Comparison of ENCODE assay signal across 10 mouse cellular contexts in genomic region chr19:7226511-7226914, GRCm38 (mm10). TPM values are rescaled to one million over a fixed set of nuclear protein-coding genes. Genes with fewer than 3 reads are reported as not detected.
DNase-seq lines count a peak whose midpoint lies in the region; ATAC-seq and TF ChIP-seq lines count a peak whose summit lies in the region.
"Had no signal": no experiment of that assay in that cellular context is flagged by ENCODE, and none has a peak within 500 bp of the region (broad histone marks: within the 10 kb centered on the region; RNA-seq: fewer than 3 reads in every experiment).

No protein-coding gene starts in this region.

- peak overlapping the region; percentile 67 for H3K27ac ChIP-seq in kidney, adult 2 months (ENCODE audit: insufficient read depth, low read depth, low read length)
- no peak overlapping the region for H3K27ac ChIP-seq in kidney, embryonic 16.5 days (ENCODE audit: low read length)
- H3K27ac ChIP-seq in MEL (ENCODE audit: control insufficient read depth, low read depth, low read length), result no peak overlapping the region

- WGBS in kidney, adult 2 months, result 55% methylated on average over 6 of the region's 6 CpGs
- 82% methylated on average over 6 of the region's 6 CpGs for WGBS in kidney, embryonic 16.5 days

- no peaks in the 10 kb centered on the region for H3K9me3 ChIP-seq in kidney, embryonic 16.5 days (ENCODE audit: low read length)
- no peaks in the 10 kb centered on the region for H3K9me3 ChIP-seq in MEL (replicated peaks; ENCODE audit: insufficient read depth, low read length)

- peak; percentile 89 for DNase-seq in kidney, adult 2 months
- DNase-seq in MEL (ENCODE audit: low read depth, low spot score), result peak; percentile 48
- peak; percentile 71 to 80 for DNase-seq in monocyte, adult 2 months (ENCODE audit: low read depth in 1 of 2, low spot score in 2 of 2)
- DNase-seq in layer of hippocampus, adult 9-10 months (ENCODE audit: low spot score), result no peak
- DNase-seq in c-Kit-positive CD71-positive TER-119-positive erythroid progenitor cells, embryonic 14.5 days (ENCODE audit: low spot score), result no peak
- DNase-seq in urinary bladder, postnatal 25 days (ENCODE audit: low spot score), result no peak
- DNase-seq: cerebellum, adult 18-20 months; midbrain, embryonic 14.5 days had no signal

- H3K27me3 ChIP-seq in kidney, adult 2 months (replicated peaks; ENCODE audit: control insufficient read depth, insufficient read depth, low read length), result no peaks in the 10 kb centered on the region
- no peaks in the 10 kb centered on the region for H3K27me3 ChIP-seq in kidney, embryonic 16.5 days (ENCODE audit: insufficient read depth, low read length)
- no peaks in the 10 kb centered on the region for H3K27me3 ChIP-seq in MEL (ENCODE audit: control insufficient read depth in 1 of 2, insufficient read depth in 2 of 2, low read length in 2 of 2)

- no peak for TF ChIP-seq CTCF in kidney, adult 2 months (conservative IDR thresholded peaks at IDR 0.05; ENCODE audit: insufficient read depth, insufficient read length, low read depth, low read length)
- no peak for TF ChIP-seq CTCF in MEL (IDR thresholded peaks at IDR 0.05 in 2 of 3, conservative IDR thresholded peaks at IDR 0.05 in 1 of 3; ENCODE audit: control insufficient read depth in 1 of 3, insufficient read depth in 1 of 3, low read depth in 2 of 3, low read length in 3 of 3, poor library complexity in 1 of 3, severe bottlenecking in 1 of 3)

- no peaks in the 10 kb centered on the region for H3K36me3 ChIP-seq in kidney, adult 2 months (ENCODE audit: control insufficient read depth, insufficient read depth, low read length)
- peaks cover 37% of the 10 kb centered on the region for H3K36me3 ChIP-seq in kidney, embryonic 16.5 days (ENCODE audit: insufficient read depth, low read length)
- peaks cover 0 to 6% of the 10 kb centered on the region in 2 experiments; a peak in 1 of 4 replicates for H3K36me3 ChIP-seq in MEL (ENCODE audit: control insufficient read depth in 1 of 2, insufficient read depth in 2 of 2, low read length in 2 of 2)

- TF ChIP-seq EP300 in MEL (IDR thresholded peaks at IDR 0.05; ENCODE audit: low read depth in 1 of 2, low read length in 2 of 2), result no peak

- H3K4me2 ChIP-seq in kidney, embryonic 16.5 days (replicated peaks; ENCODE audit: low read depth, low read length), result no peak overlapping the region

- no peak overlapping the region for H3K9ac ChIP-seq in kidney, embryonic 16.5 days (replicated peaks; ENCODE audit: low read length)
- no peak overlapping the region for H3K9ac ChIP-seq in MEL (ENCODE audit: control insufficient read depth, low read depth, low read length, poor library complexity, severe bottlenecking)

- no peak overlapping the region for H3K4me3 ChIP-seq in kidney, adult 2 months (ENCODE audit: insufficient read depth, low read depth, low read length)
- no peak overlapping the region for H3K4me3 ChIP-seq in kidney, embryonic 16.5 days (ENCODE audit: low read length)
- no peak overlapping the region for H3K4me3 ChIP-seq in MEL (ENCODE audit: control insufficient read depth in 1 of 2, insufficient read depth in 1 of 2, low read depth in 2 of 2, low read length in 2 of 2)

- ATAC-seq in kidney, embryonic 16.5 days (ENCODE audit: low FRiP score, low TSS enrichment), result no peak
- ATAC-seq in hematopoietic stem cell, adult 5-6 weeks (replicated peaks in 1 of 2; ENCODE audit: insufficient read depth in 1 of 2, low FRiP score in 2 of 2, low TSS enrichment in 1 of 2, low read depth in 1 of 2, poor library complexity in 2 of 2, severe bottlenecking in 2 of 2), result peak; percentile 71 to 90

- H3K4me1 ChIP-seq in kidney, adult 2 months (ENCODE audit: control insufficient read depth, insufficient read depth, low read length), result peaks cover 33% of the 10 kb centered on the region
- no peaks in the 10 kb centered on the region for H3K4me1 ChIP-seq in kidney, embryonic 16.5 days (ENCODE audit: insufficient read depth, low read length)
- no peaks in the 10 kb centered on the region for H3K4me1 ChIP-seq in MEL (ENCODE audit: control insufficient read depth in 1 of 2, insufficient read depth in 2 of 2, low read length in 2 of 2)

- no peak for TF ChIP-seq RAD21 in MEL (IDR thresholded peaks at IDR 0.05; ENCODE audit: low read depth, low read length)

- no peaks in the 10 kb centered on the region for H3K79me2 ChIP-seq in MEL (ENCODE audit: control insufficient read depth, insufficient read depth, low read length, poor library complexity)

- TF ChIP-seq POLR2A in kidney, adult 2 months (IDR thresholded peaks at IDR 0.05; ENCODE audit: low read depth, low read length), result no peak
- TF ChIP-seq POLR2A in MEL (IDR thresholded peaks at IDR 0.05; ENCODE audit: control insufficient read depth in 1 of 2, insufficient read depth in 1 of 2, low read depth in 1 of 2, low read length in 2 of 2, poor library complexity in 1 of 2), result no peak; a peak in 1 of 4 replicates

TF ChIP-seq in MEL, 35 proteins besides CTCF, POLR2A, EP300 and RAD21:
- TF ChIP-seq MYB (IDR thresholded peaks at IDR 0.05; ENCODE audit: low read depth, low read length), result no peak
- TF ChIP-seq UBTF (IDR thresholded peaks at IDR 0.05; ENCODE audit: borderline replicate concordance, insufficient read depth, low read depth, low read length), result no peak
- TF ChIP-seq SIN3A (IDR thresholded peaks at IDR 0.05; ENCODE audit: low read length), result no peak
- TF ChIP-seq E2F4 (IDR thresholded peaks at IDR 0.05; ENCODE audit: borderline replicate concordance, low read depth, low read length), result no peak
- TF ChIP-seq ZNF384 (IDR thresholded peaks at IDR 0.05; ENCODE audit: low read depth, low read length), result no peak

RNA-seq across cellular contexts. Expression of gene Cox8a, which starts 9.1 kb away (rescaled TPM):
- 3,607 and 3,750 TPM in 2 replicates for polyA plus RNA-seq in kidney, adult 2 months (2012; rRNA removed)
- 1,116 and 1,175 TPM in 2 replicates for polyA plus RNA-seq in kidney, embryonic 16.5 days (2015; fragmentation: Nextera tagmentation; extraction: Ambion mirVana)
- total RNA-seq in MEL (2012; rRNA removed), result 736 and 745 TPM in 2 replicates
- 1,000 to 10,000 TPM in 1 of 2 experiments, not detected in 1; 1,213 TPM for polyA plus RNA-seq in MEL (2012; ENCODE audit: insufficient read depth in 1 of 2, insufficient read length in 2 of 2, low read depth in 1 of 2, low replicate concordance in 2 of 2, missing spikeins in 1 of 2)
- 361 and 451 TPM in 2 replicates for total RNA-seq in hematopoietic stem cell, adult 5-6 weeks (2017)

RNA-seq across cellular contexts. Expression of gene Naa40, which starts 14.5 kb away (rescaled TPM):
- polyA plus RNA-seq in kidney, adult 2 months (2012; rRNA removed), result 23.7 and 26.2 TPM in 2 replicates
- 81.4 and 88.0 TPM in 2 replicates for polyA plus RNA-seq in kidney, embryonic 16.5 days (2015; fragmentation: Nextera tagmentation; extraction: Ambion mirVana)
- 45.5 and 46.8 TPM in 2 replicates for total RNA-seq in MEL (2012; rRNA removed)
- 10 to 100 TPM in 1 of 2 experiments, not detected in 1; 75.7 TPM for polyA plus RNA-seq in MEL (2012; ENCODE audit: insufficient read depth in 1 of 2, insufficient read length in 2 of 2, low read depth in 1 of 2, low replicate concordance in 2 of 2, missing spikeins in 1 of 2)
- total RNA-seq in hematopoietic stem cell, adult 5-6 weeks (2017), result 39.5 and 43.1 TPM in 2 replicates

RNA-seq across cellular contexts. Expression of gene Otub1, which starts 20.4 kb away (rescaled TPM):
- polyA plus RNA-seq in kidney, adult 2 months (2012; rRNA removed), result 122 and 126 TPM in 2 replicates
- 231 and 241 TPM in 2 replicates for polyA plus RNA-seq in kidney, embryonic 16.5 days (2015; fragmentation: Nextera tagmentation; extraction: Ambion mirVana)
- total RNA-seq in MEL (2012; rRNA removed), result 103 and 106 TPM in 2 replicates
- 100 to 1,000 TPM; 194 to 285 TPM for polyA plus RNA-seq in MEL (2012; ENCODE audit: insufficient read depth in 1 of 2, insufficient read length in 2 of 2, low read depth in 1 of 2, low replicate concordance in 2 of 2, missing spikeins in 1 of 2)
- total RNA-seq in hematopoietic stem cell, adult 5-6 weeks (2017), result 72.4 and 74.3 TPM in 2 replicates

RNA-seq across cellular contexts. Expression of gene Rcor2, which starts 40.6 kb away (rescaled TPM):
- 1.5 and 1.8 TPM in 2 replicates for polyA plus RNA-seq in kidney, adult 2 months (2012; rRNA removed)
- 8.7 and 10.8 TPM in 2 replicates for polyA plus RNA-seq in kidney, embryonic 16.5 days (2015; fragmentation: Nextera tagmentation; extraction: Ambion mirVana)
- 31.4 and 33.7 TPM in 2 replicates for total RNA-seq in MEL (2012; rRNA removed)
- 10 to 100 TPM in 1 of 2 experiments, not detected in 1; 60.2 TPM for polyA plus RNA-seq in MEL (2012; ENCODE audit: insufficient read depth in 1 of 2, insufficient read length in 2 of 2, low read depth in 1 of 2, low replicate concordance in 2 of 2, missing spikeins in 1 of 2)
- 19.1 and 20.6 TPM in 2 replicates for total RNA-seq in hematopoietic stem cell, adult 5-6 weeks (2017)

Comparison
In these comparisons a context has a peak if more than half of its experiments do, and no peak if none do; other contexts are left out.
1. DNase-seq: peak in kidney, adult 2 months (single experiment), MEL (single experiment) and monocyte, adult 2 months (2 of 2); none in layer of hippocampus, adult 9-10 months (single experiment), c-Kit-positive CD71-positive TER-119-positive erythroid progenitor cells, embryonic 14.5 days (single experiment) and urinary bladder, postnatal 25 days (single experiment).